Mouse (Mus musculus) liver, embryonic 14.5 days (tissue): Measurements from ENCODE around the gene Trim6. TPM values are rescaled to one million over a fixed set of nuclear protein-coding genes. Genes with fewer than 3 reads are reported as not detected.
A peak's percentile ranks its signal among the peaks of the same experiment; 100 is the strongest.
"Not testable (repeated sequence)": the region's sequence is repeated elsewhere in the genome, so short reads cannot be mapped to it uniquely, and the experiment has no call there.

Experiments used
- ATAC-seq: fragments of 200-750 bp; cut with Nextera tagmentation; 2 replicates; pipeline ENCODE4 v1.8.0; 2017; ENCODE audit warnings: moderate number of reproducible peaks, mild to moderate bottlenecking, moderate library complexity; ENCODE audit not compliant: insufficient read depth
- DNase-seq, 3 experiments: peaks; one replicate each; pipeline ENCODE4 v3.0.0-alpha.2; 2012 to 2013; ENCODE audit warnings: low read depth in 3 of 3, low spot score in 3 of 3
- H3K27ac ChIP-seq: fragments of 300-500 bp; sonication (generic); 2 replicates; pipeline ENCODE4 v1.5.1; 2014; ENCODE audit warnings: moderate library complexity, mild to moderate bottlenecking, control low read depth, inconsistent platforms
- H3K27me3 ChIP-seq: fragments of 300-500 bp; sonication (generic); 2 replicates; pipeline ENCODE4 v1.6.1; 2014; ENCODE audit warnings: mild to moderate bottlenecking, low read length, moderate library complexity; ENCODE audit not compliant: control insufficient read depth, insufficient read depth
- H3K36me3 ChIP-seq: fragments of 300-500 bp; sonication (generic); replicated peaks from 2 replicates; pipeline ENCODE4 v1.6.1; 2014; ENCODE audit warnings: low read depth; ENCODE audit not compliant: control insufficient read depth, insufficient read depth
- H3K4me1 ChIP-seq, 2 experiments: fragments of 200-500 bp in 1 of 2; fragments of 300-500 bp in 1 of 2; sonication (generic) in 1 of 2; replicated peaks; 2 replicates each; pipeline ENCODE4 v1.6.1; 2012 to 2014; ENCODE audit warnings: antibody characterized with exemption in 1 of 2, inconsistent platforms in 1 of 2, low read length in 1 of 2; ENCODE audit not compliant: control insufficient read depth in 2 of 2, insufficient read depth in 2 of 2
- H3K4me2 ChIP-seq: fragments of 300-500 bp; sonication (generic); 2 replicates; pipeline ENCODE4 v1.6.1; 2014; ENCODE audit warnings: low read depth, mild to moderate bottlenecking, control low read depth, moderate library complexity
- H3K4me3 ChIP-seq, 2 experiments: fragments of 200-500 bp in 1 of 2; fragments of 300-500 bp in 1 of 2; sonication (generic) in 1 of 2; 2 replicates each; pipeline ENCODE4 v1.5.1; 2012 to 2014; ENCODE audit warnings: low read depth in 2 of 2, low read length in 2 of 2, mild to moderate bottlenecking in 2 of 2, control low read depth in 1 of 2, inconsistent platforms in 1 of 2, moderate library complexity in 1 of 2; ENCODE audit not compliant: insufficient read depth in 1 of 2
- H3K9ac ChIP-seq: fragments of 300-500 bp; sonication (generic); replicated peaks from 2 replicates; pipeline ENCODE4 v1.6.1; 2014; ENCODE audit warnings: mild to moderate bottlenecking, control low read depth, moderate library complexity
- H3K9me3 ChIP-seq: fragments of 300-500 bp; sonication (generic); 2 replicates; pipeline ENCODE4 v1.6.1; 2016; ENCODE audit warnings: low read length, mixed read lengths; ENCODE audit not compliant: control insufficient read depth
- CTCF ChIP-seq: IDR thresholded peaks from 2 replicates; pipeline ENCODE4 v1.5.1; 2016; ENCODE audit warnings: antibody characterized with exemption, low read depth, control low read depth
- EP300 ChIP-seq: IDR thresholded peaks from 2 replicates; pipeline ENCODE4 v1.6.1; 2016; ENCODE audit warnings: antibody characterized with exemption, low read depth
- WGBS: fragments of 180-500 bp; shearing (Covaris S2); extraction: QIAGEN DNeasy Blood & Tissue Kit; methylation state at CpG from one replicate; pipeline ENCODE4 v1.1.7; 2014; ENCODE audit not compliant: insufficient replicate concordance; 5-methylcytosine and 5-hydroxymethylcytosine counted together
- polyA plus RNA-seq, 2 experiments: library from polyadenylated mRNA; depleted of rRNA in 1 of 2; stranded (reverse) in 1 of 2; unstranded in 1 of 2; fragments of >200 nt; fragmentation: Nextera tagmentation in 1 of 2; extraction: Ambion mirVana in 1 of 2; gene quantifications; 2 replicates each; pipeline versions ENCODE4 v1.2.1 to v1.2.3; 2012 to 2014

Trim6 gene
- polyA plus RNA-seq, 2 experiments = 0.28 to 0.38 TPM

- Histone ChIP-seq H3K27ac (no peak within 1 kb of the TSS), H3K4me1 (peaks cover 0 to 2% of the 10 kb centered on the region in 2 experiments; a peak in 1 of 4 replicates), H3K36me3 (no peaks in the 10 kb centered on the region), H3K4me3 (peak within 1 kb of the TSS; percentile 62 to 98), H3K27me3 (no peaks in the 10 kb centered on the region), H3K4me2 (peak within 1 kb of the TSS; percentile 68), H3K9ac (peak within 1 kb of the TSS; percentile 70), H3K9me3 (no peaks in the 10 kb centered on the region)
- TF ChIP-seq EP300 (no peak), CTCF (peak; percentile 70)
- 5% methylated on average over 13 of the region's 13 CpGs for WGBS
- ATAC-seq (peak; percentile 81), DNase-seq (peak; percentile 61 to 66 (median 62))
Measured at GRCm38 (mm10) chr7:104244287-104245181, 25.9 kb downstream of the Trim6 start, which contains the start of gene Trim34a. Gene Trim34a (plus strand): TSS chr7:104244457.

DNA sequence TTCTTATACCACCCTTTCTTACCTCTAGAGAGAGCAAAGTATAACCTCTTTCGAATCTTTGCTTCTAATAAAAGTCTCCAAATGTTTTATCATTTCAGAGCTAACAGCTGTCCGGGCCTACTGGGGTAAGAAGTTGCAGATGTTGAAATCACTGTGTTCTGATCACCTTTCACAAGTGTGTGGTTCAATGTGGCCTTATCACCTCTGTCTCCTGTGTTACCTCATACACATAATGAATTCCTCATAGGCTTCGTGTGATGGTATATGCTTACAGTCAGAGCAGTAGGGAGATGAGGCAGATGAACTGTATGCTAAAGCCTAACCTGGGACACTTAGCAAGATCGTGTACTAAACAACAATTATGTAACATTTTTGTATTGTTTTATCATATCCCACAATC, 41.8 kb downstream of the Trim6 start:
- H3K4me3 ChIP-seq, H3K27me3 ChIP-seq, H3K36me3 ChIP-seq, H3K4me1 ChIP-seq, H3K9ac ChIP-seq, H3K4me2 ChIP-seq, ATAC-seq, DNase-seq, H3K27ac ChIP-seq, H3K9me3 ChIP-seq: not testable (repeated sequence)
- 63% methylated on average over 4 of the region's 4 CpGs for WGBS

GRCm38 (mm10) chr7:104265335-104265734, 46.7 kb downstream of the Trim6 start:
- not testable (repeated sequence) for H3K27me3 ChIP-seq, H3K4me1 ChIP-seq, DNase-seq, H3K36me3 ChIP-seq, ATAC-seq, H3K9me3 ChIP-seq, H3K4me3 ChIP-seq, H3K27ac ChIP-seq, H3K4me2 ChIP-seq, H3K9ac ChIP-seq
- WGBS = 65% methylated on average over 2 of the region's 5 CpGs

DNA sequence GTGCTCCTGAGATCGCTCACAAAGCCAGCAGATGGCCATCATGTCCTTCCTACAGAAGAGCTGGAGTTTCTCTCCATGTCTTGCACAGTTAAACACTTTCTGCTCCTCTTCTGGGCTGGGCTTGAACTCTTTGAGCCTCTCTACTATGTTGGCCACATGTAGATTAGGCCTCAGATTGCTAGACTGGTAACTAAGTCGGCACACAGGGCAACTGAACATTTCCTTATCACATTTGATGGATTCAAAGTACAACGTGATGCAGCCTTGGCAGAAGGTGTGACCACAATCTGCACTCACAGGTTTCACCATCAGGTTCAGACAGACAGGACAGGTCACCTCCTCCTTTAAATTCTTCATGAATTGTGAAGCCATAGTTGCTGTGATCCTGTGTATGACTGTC, 60.8 kb downstream of the Trim6 start:
- ATAC-seq, H3K9me3 ChIP-seq, H3K27ac ChIP-seq, H3K4me2 ChIP-seq, DNase-seq, H3K9ac ChIP-seq, H3K4me1 ChIP-seq, H3K27me3 ChIP-seq, H3K36me3 ChIP-seq, H3K4me3 ChIP-seq: not testable (repeated sequence)
- 54% methylated on average over 3 of the region's 3 CpGs for WGBS

Other genes starting within 250 kb of the Trim6 start
- gene Olfr635, start 247.6 kb upstream of the Trim6 start, polyA plus RNA-seq (2012; rRNA removed) = 0.02 and 0.03 TPM in 2 replicates
- gene Olfr635, start 247.6 kb upstream of the Trim6 start, polyA plus RNA-seq (2014; fragmentation: Nextera tagmentation; extraction: Ambion mirVana) = not detected in 2 replicates
- gene Olfr638, start 220.0 kb upstream of the Trim6 start, polyA plus RNA-seq (2012; rRNA removed) = 0.06 and 0.18 TPM in 2 replicates
- gene Olfr638, start 220.0 kb upstream of the Trim6 start, polyA plus RNA-seq (2014; fragmentation: Nextera tagmentation; extraction: Ambion mirVana) = not detected in 2 replicates
- gene Olfr639, start 201.5 kb upstream of the Trim6 start, polyA plus RNA-seq (2012; rRNA removed) = not detected in 2 replicates
- gene Olfr639, start 201.5 kb upstream of the Trim6 start, polyA plus RNA-seq (2014; fragmentation: Nextera tagmentation; extraction: Ambion mirVana) = 0.03 TPM in 1 of 2 replicates, not detected in the other
- gene Olfr640, start 193.2 kb upstream of the Trim6 start, polyA plus RNA-seq (2012; rRNA removed) = not detected in 2 replicates
- not detected in 2 replicates for gene Olfr640, start 193.2 kb upstream of the Trim6 start, polyA plus RNA-seq (2014; fragmentation: Nextera tagmentation; extraction: Ambion mirVana)
- gene Olfr641, start 183.3 kb upstream of the Trim6 start, polyA plus RNA-seq (2012; rRNA removed) = not detected in 2 replicates
- gene Olfr641, start 183.3 kb upstream of the Trim6 start, polyA plus RNA-seq (2014; fragmentation: Nextera tagmentation; extraction: Ambion mirVana) = not detected in 2 replicates
- not detected in 2 replicates for gene Olfr642, start 166.1 kb upstream of the Trim6 start, polyA plus RNA-seq (2012; rRNA removed)
- not detected in 2 replicates for gene Olfr642, start 166.1 kb upstream of the Trim6 start, polyA plus RNA-seq (2014; fragmentation: Nextera tagmentation; extraction: Ambion mirVana)
- gene 4930516K23Rik, start 157.3 kb upstream of the Trim6 start, polyA plus RNA-seq (2012; rRNA removed) = not detected in 2 replicates
- gene 4930516K23Rik, start 157.3 kb upstream of the Trim6 start, polyA plus RNA-seq (2014; fragmentation: Nextera tagmentation; extraction: Ambion mirVana) = not detected in 2 replicates
- not detected in 2 replicates for gene Olfr644, start 146.9 kb upstream of the Trim6 start, polyA plus RNA-seq (2012; rRNA removed)
- not detected in 2 replicates for gene Olfr644, start 146.9 kb upstream of the Trim6 start, polyA plus RNA-seq (2014; fragmentation: Nextera tagmentation; extraction: Ambion mirVana)
- not detected in 2 replicates for gene Olfr645, start 133.3 kb upstream of the Trim6 start, polyA plus RNA-seq (2012; rRNA removed)
- gene Olfr645, start 133.3 kb upstream of the Trim6 start, polyA plus RNA-seq (2014; fragmentation: Nextera tagmentation; extraction: Ambion mirVana) = not detected in 2 replicates
- gene Olfr646, start 113.9 kb upstream of the Trim6 start, polyA plus RNA-seq (2012; rRNA removed) = not detected in 2 replicates
- gene Olfr646, start 113.9 kb upstream of the Trim6 start, polyA plus RNA-seq (2014; fragmentation: Nextera tagmentation; extraction: Ambion mirVana) = not detected in 2 replicates
- not detected in 2 replicates for gene Ubqln5, start 89.0 kb upstream of the Trim6 start, polyA plus RNA-seq (2012; rRNA removed)
- not detected in 2 replicates for gene Ubqln5, start 89.0 kb upstream of the Trim6 start, polyA plus RNA-seq (2014; fragmentation: Nextera tagmentation; extraction: Ambion mirVana)
- not detected in 2 replicates for gene Olfr643, start 81.4 kb upstream of the Trim6 start, polyA plus RNA-seq (2012; rRNA removed)
- gene Olfr643, start 81.4 kb upstream of the Trim6 start, polyA plus RNA-seq (2014; fragmentation: Nextera tagmentation; extraction: Ambion mirVana) = not detected in 2 replicates
- gene Ubqln3, start 75.5 kb upstream of the Trim6 start, polyA plus RNA-seq (2012; rRNA removed) = not detected in 2 replicates
- not detected in 2 replicates for gene Ubqln3, start 75.5 kb upstream of the Trim6 start, polyA plus RNA-seq (2014; fragmentation: Nextera tagmentation; extraction: Ambion mirVana)
- not detected in 2 replicates for gene Ubqlnl, start 68.2 kb upstream of the Trim6 start, polyA plus RNA-seq (2012; rRNA removed)
- gene Ubqlnl, start 68.2 kb upstream of the Trim6 start, polyA plus RNA-seq (2014; fragmentation: Nextera tagmentation; extraction: Ambion mirVana) = not detected in 2 replicates
- gene Olfm5, start 54.0 kb upstream of the Trim6 start, polyA plus RNA-seq (2012; rRNA removed) = not detected in 2 replicates
- not detected in 2 replicates for gene Olfm5, start 54.0 kb upstream of the Trim6 start, polyA plus RNA-seq (2014; fragmentation: Nextera tagmentation; extraction: Ambion mirVana)
- 0.01 and 0.06 TPM in 2 replicates for gene Olfr648, start 35.4 kb upstream of the Trim6 start, polyA plus RNA-seq (2012; rRNA removed)
- gene Olfr648, start 35.4 kb upstream of the Trim6 start, polyA plus RNA-seq (2014; fragmentation: Nextera tagmentation; extraction: Ambion mirVana) = 0.04 TPM in 1 of 2 replicates, not detected in the other
- gene Olfr649, start 22.8 kb upstream of the Trim6 start, polyA plus RNA-seq (2012; rRNA removed) = not detected in 2 replicates
- not detected in 2 replicates for gene Olfr649, start 22.8 kb upstream of the Trim6 start, polyA plus RNA-seq (2014; fragmentation: Nextera tagmentation; extraction: Ambion mirVana)
- 1.1 and 1.4 TPM in 2 replicates for gene Trim34a, start 25.7 kb downstream of the Trim6 start, polyA plus RNA-seq (2012; rRNA removed)
- gene Trim34a, start 25.7 kb downstream of the Trim6 start, polyA plus RNA-seq (2014; fragmentation: Nextera tagmentation; extraction: Ambion mirVana) = 1.3 and 1.7 TPM in 2 replicates
- gene Trim5, start 69.3 kb downstream of the Trim6 start, polyA plus RNA-seq (2012; rRNA removed) = 0.17 and 0.28 TPM in 2 replicates
- 0.22 and 0.23 TPM in 2 replicates for gene Trim5, start 69.3 kb downstream of the Trim6 start, polyA plus RNA-seq (2014; fragmentation: Nextera tagmentation; extraction: Ambion mirVana)
- gene Trim12a, start 96.7 kb downstream of the Trim6 start, polyA plus RNA-seq (2012; rRNA removed) = 2.0 and 2.4 TPM in 2 replicates
- 2.3 and 2.8 TPM in 2 replicates for gene Trim12a, start 96.7 kb downstream of the Trim6 start, polyA plus RNA-seq (2014; fragmentation: Nextera tagmentation; extraction: Ambion mirVana)
- gene Trim34b, start 110.7 kb downstream of the Trim6 start, polyA plus RNA-seq (2012; rRNA removed) = 0.01 and 0.02 TPM in 2 replicates
- not detected in 2 replicates for gene Trim34b, start 110.7 kb downstream of the Trim6 start, polyA plus RNA-seq (2014; fragmentation: Nextera tagmentation; extraction: Ambion mirVana)
- gene Trim12c, start 134.6 kb downstream of the Trim6 start, polyA plus RNA-seq (2012; rRNA removed) = 1.0 and 1.7 TPM in 2 replicates
- 0.52 and 0.61 TPM in 2 replicates for gene Trim12c, start 134.6 kb downstream of the Trim6 start, polyA plus RNA-seq (2014; fragmentation: Nextera tagmentation; extraction: Ambion mirVana)
- 0.10 and 0.19 TPM in 2 replicates for gene Trim30b, start 151.1 kb downstream of the Trim6 start, polyA plus RNA-seq (2012; rRNA removed)
- 0.09 and 0.27 TPM in 2 replicates for gene Trim30b, start 151.1 kb downstream of the Trim6 start, polyA plus RNA-seq (2014; fragmentation: Nextera tagmentation; extraction: Ambion mirVana)
- gene Trim30c, start 182.0 kb downstream of the Trim6 start, polyA plus RNA-seq (2012; rRNA removed) = 0.10 and 0.19 TPM in 2 replicates
- gene Trim30c, start 182.0 kb downstream of the Trim6 start, polyA plus RNA-seq (2014; fragmentation: Nextera tagmentation; extraction: Ambion mirVana) = 0.15 and 0.20 TPM in 2 replicates
- gene Trim30a, start 246.4 kb downstream of the Trim6 start, polyA plus RNA-seq (2012; rRNA removed) = 1.0 and 1.5 TPM in 2 replicates
- 1.9 and 2.0 TPM in 2 replicates for gene Trim30a, start 246.4 kb downstream of the Trim6 start, polyA plus RNA-seq (2014; fragmentation: Nextera tagmentation; extraction: Ambion mirVana)